Mouse (Mus musculus) heart, postnatal 4 days (tissue): ENCODE measurements at regions not wholly inside any gene's neighbourhood (a gene's known extent, or its start where the extent isn't known, plus 50 kb on each side); places are given as distances from the start of the nearest gene placed in this dataset.

Source experiments
- DNase-seq: peaks from one replicate; pipeline ENCODE4 v3.0.0; 2021

DNA sequence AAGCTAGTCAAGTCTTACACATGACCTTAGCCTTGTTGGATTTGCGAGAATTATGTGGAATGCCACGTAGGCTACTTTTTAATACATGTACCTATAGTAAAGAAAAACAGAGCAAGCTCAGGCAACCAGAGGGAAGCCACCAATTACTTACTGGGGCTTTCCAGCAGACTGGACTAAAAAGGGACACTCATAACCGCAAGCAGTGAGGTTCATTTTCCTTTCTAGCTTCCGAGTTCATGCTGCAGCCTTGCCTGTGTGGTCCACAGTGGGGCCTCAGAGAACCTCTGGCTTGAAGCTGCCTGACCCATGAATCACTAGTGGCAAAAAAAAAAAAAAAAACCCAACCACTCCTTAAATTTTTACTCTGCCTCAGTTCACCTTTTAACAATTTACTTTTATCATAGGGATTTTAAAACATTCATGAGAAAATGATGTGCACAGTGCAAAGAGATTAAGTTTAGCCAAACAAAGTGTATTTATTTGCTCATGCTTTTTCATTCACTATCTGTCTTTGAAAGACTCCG is 188.6 kb upstream of the 1700066M21Rik start:
- no peak for DNase-seq

DNA sequence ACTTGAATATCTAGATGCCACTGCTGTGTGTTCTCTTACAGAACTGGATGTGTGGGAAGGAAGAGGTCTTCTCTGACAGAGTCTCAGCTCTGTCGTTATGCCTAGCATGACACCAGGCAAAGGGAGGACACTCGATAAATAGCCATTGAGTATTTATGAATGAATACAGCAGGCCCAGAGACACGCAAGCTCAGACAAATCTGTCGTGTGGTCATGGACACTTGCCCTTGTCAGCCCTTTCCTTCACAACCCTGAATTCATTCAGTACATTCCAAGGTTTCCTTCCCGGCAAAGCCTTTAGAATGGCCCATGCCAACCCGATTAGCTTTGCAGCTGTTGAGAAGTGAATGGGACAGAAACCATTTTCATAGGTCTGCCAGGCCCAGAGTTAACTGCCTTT is 176.1 kb upstream of the 1700066M21Rik start:
- DNase-seq: no peak

DNA sequence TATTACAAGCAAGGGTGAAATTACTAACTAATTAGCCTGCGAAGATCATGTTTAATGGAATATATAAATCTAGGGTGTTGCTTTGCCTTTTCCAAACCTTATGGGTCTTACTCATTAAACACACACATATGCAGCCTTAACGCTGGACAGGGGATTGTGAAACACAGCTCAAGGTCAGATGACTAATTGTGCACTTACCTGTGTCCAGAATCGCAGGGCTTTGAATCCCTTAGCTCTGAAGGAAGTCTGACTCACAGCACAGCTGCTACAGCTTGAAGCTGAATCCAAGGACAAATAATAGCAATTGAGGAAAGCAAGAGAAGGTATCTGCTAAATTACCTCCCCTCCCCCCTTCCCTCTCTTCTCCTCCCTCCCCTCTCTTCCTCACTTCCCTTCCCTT is 173.1 kb upstream of the 1700066M21Rik start:
- DNase-seq: no peak

DNA sequence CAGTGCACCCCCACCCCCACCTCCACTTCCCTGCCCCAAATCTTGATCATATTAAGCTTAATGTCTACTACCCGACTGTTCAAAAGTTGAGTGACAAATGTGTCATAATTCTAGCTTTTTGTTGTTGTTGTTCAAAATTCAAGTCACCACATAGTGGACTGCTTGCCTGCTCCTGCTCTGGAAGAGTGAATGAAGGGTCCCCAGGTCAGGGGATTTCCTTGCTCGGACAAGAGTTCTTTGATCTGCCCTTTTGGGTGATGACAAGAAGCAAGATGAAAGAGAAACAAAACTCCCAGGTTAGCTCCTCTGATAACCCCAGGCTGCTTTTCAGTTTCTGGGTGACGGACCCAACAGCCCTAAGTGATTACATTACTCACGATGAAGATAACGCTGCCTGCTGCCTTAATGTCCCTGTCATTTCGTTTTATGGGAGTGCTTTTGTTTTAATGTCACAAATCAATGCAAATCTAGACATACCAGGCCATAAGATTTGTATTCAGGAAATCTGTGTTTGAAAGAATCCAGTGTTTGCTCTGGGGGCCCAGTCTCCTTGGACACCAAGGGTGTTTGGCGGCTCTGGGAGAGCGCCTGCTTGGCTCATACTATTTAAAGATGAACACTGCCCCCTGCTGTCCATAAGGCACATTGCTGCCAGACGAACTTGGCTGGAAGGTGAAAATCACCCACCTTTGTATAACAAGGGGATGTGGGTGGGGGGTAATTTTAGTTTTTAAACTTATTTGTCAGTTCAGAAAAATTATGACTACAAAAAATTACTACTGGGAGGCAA is 172.0 kb upstream of the 1700066M21Rik start:
- DNase-seq: peak; percentile 75

DNA sequence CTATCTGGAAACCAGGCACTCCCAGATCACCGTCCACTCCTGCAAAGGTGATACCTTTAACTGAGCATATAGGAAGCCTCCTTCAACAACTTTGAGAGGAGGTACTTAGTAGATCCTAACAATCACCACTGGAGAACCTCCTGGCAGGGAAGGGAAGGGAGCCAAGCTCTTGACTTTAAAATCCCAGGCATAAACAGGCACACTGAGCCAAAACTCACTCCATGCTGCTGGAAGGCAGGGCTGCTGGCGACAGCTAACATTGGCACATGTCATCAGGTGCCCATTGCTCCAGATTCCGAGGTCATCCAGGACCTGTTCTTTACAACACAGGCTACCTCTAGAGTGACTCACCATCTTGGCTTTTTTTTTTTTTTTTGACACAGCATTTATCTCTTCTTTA is 170.9 kb upstream of the 1700066M21Rik start:
- DNase-seq: no peak

DNA sequence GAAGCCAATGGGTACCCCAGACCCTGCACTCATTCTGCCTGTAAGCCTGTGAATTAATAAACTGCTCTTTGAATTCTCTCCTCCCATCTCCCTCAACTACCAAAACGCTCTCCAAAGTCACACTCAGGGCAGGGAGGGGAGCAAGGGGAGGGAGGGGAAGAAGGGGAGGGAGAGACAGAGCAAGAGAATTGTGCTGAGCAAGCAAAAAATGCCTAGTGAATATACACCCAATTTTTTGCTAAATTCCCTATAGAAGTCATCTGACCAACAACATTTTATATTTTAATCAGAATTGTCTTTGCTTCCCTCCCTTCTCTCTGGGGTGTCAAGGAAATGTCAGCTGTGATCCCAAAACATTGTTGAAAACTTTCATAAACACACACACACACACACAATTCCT is 170.5 kb upstream of the 1700066M21Rik start:
- DNase-seq: no peak

DNA sequence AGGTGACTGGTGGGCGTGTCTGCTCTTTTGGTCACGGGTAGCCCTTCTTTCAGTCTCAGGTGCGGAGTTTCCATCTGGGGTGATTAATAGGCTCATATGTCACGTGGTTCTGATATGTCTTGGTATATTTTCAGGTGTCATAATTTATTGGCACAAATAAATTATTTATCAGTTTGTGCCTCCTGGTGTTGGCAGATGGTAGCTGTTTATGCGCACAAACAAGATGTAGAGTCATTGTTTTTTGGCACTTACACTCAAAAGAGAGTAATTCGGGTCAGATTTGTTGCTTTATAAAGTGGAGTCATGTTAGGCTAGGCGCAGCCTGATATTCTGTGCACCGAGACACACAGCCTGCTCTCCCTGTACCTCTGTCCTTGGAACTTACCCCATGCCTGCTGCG is 169.0 kb upstream of the 1700066M21Rik start:
- no peak for DNase-seq

DNA sequence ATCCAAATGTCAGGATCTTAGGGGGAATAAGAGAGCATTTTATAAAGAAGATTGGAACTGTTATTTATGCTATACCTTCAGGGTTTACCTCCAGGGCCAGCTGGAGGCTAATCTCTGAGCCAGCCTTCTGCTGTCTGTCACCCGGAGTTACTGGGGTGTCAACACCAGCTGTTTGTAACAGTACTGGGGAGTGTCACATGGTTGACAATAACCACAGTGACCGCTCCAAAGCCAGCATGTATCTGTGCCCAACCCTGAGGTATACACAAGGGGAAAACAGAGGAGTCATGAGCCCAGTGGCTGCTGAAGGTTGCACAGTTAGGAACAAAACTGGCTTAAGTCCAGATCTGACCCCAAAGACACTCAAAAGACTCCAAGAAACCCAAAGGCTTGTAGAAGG is 168.1 kb upstream of the 1700066M21Rik start:
- DNase-seq: no peak

DNA sequence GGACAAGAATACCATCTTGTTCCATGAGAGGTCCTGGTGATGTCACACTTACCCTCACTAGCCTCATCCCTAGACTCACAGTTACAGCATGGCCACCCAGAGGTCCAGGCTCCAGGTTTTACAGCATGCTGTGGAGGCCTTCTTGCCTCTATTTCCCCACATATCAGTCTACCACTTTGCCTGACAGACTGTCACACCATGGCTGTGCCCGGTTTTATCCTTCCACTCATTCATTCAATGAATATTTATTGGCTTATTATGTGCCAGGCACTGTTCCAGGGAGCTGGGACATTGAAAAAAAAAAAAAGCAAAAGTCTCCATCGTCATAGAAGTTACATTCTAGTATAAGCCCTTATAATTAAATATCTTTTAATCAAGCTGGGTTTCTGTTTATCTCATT is 166.4 kb upstream of the 1700066M21Rik start:
- DNase-seq: no peak

DNA sequence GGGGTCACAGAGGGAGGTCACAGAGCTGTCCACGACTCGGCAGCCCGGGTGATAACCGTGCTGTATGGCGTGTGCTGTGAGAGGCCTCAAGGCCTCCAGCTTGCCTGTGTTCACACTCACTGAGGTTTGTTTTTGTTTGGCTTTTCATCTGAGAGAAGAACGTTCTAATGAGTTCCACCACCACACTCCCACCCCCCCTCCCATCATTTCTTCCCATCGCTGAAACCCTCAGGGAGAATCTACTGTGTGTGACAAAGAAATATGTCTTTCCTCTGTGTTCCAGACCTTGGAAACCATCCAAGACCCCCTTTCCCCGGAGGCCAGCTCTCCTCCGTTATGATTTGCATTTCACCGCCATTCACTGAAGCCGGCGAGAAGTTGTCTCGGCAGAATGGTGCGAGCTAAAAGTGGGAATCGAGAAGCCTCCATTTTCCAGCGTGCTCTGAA is 164.0 kb upstream of the 1700066M21Rik start:
- peak; percentile 22 for DNase-seq

DNA sequence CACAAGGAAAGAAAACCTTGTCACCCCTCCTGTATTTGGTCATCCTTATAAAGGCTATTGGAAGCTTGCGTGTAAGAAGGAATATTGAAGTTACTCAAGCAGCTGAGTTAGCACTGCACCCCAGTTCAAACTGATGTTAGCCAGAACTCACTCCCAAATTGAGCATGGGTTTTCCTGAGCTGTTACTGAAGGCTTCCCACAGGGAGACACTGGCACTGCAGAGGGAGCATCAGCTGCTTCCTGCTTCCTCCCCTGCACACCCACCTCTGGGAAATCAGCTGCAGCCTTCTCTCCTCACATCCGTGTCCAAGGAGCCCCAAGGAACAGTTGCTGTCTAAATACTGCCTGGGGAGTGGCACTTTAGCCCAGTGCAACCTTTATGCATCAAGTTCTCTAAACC is 163.2 kb upstream of the 1700066M21Rik start:
- no peak for DNase-seq

DNA sequence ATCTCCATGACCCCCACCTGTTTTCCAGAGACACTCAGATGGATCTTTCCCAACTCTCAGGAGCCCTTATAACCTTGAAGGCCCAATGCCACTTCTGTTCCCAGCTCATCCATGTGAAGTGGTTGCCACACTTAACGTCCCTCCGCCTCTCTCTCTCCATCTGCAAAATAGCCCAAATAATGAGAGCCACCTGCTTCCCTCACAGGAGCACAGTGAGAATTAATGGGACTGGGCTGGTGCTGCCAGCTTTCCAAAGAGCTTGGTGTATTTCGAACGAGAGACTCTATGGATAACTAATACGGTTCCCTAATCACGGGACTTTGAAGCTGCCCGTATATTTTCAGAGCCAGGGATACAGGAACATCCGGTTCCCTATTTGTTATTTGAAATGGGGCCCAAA is 159.8 kb upstream of the 1700066M21Rik start:
- no peak for DNase-seq

DNA sequence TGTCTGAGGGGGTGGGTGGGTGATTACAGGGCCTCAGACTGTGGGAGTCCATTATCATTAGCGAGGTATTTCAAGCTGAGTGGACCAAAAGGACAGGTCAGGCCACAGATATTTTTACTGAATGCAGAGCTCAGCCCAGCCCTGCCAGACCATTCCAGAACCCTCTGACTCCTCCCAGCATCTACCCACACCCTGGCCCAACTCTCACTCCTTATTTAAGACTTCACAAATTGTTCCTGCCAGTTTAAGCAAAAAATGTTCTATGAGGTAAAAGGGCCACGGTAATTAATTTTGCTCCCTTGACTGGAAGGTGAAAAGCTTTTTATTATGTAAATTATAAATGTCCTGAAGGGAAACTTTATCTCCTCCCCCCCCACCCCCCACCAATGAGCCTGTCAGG is 159.3 kb upstream of the 1700066M21Rik start:
- DNase-seq: no peak

DNA sequence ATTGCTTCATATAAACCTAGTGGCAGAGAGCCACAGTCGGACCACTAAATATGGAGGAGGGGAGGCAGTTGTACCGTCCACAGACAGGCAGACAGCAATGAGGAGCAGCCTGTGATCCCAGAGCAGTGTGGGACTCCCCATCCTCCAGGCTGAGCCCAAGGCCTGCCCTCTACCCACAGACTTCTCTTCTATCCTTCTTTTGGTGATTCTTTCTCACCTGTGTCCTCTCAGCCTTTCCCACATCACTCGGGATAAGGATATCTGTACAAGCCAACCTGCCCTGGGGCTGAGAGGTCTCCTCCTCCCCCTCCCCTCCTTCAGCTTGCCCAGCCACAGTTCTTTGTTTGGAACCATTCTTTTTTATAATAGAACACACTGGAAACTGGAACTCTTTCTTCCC is 158.8 kb upstream of the 1700066M21Rik start:
- DNase-seq: no peak

DNA sequence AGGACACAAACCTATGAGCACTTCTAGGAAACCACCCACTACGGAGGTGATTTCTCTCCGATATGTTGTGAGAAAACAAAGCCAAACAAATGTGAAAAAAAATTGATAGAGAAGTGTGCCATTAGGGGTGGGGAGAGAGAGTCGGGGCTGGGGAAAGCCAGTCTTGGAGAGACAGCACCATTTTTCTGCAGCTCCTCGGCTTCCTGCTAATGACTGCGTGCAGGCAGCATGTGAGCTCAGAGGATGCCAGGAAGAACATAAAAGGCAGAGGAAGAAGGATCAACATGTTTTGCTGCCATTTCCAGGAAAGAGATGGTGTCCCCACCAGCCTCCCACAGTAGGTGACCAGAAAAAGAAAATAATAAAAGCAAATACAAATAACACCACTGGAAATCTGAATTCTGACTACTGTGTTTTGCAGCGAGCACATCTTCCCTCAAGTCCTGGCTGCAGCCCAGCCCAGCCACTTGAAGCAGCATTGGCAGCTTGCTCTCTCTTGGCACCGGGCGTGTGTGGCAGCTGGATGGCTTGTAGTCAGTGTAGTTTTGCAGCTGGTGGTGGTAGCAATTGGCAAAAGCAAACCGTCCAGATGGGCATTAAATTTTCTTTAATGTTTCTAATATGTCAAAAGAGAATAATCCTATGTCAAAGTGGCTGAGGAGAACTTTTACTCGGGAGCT is 152.9 kb upstream of the 1700066M21Rik start:
- DNase-seq: peak; percentile 56

DNA sequence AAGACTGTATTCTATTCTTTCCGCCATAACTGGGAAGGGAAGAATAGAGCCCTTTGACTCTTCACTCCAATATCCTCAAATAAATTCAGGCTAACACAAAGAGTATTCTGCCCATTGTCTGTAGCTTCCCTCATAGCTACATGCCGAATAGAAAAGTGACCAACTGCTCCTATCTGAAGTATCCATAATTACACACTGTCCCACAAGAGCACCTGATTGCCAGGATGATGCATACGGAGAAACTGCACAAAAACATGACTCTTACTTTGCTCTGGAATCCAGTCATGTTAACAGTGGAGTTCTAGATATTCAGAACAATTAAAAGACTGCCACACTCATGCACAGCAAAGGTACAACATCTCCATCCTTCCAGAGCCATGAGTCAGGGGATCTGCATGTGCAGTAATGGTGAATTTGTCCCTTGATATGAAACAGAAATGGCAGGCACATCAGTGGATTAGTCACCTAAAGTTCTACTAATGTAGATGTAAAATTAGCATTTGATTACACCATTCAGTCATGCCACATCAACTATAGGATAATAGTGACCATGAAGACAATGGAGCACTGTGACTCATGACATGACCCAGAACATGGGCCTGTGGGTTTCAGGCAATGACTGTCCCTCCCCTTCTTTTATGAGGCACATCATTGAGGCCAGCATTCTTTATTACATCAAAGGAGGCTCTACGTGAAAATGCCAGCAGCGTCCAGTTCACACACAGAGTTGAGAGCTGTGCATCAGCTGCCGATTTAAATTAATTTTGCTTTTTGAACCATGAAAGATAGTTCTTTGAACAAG is 133.6 kb upstream of the 1700066M21Rik start:
- no peak for DNase-seq

DNA sequence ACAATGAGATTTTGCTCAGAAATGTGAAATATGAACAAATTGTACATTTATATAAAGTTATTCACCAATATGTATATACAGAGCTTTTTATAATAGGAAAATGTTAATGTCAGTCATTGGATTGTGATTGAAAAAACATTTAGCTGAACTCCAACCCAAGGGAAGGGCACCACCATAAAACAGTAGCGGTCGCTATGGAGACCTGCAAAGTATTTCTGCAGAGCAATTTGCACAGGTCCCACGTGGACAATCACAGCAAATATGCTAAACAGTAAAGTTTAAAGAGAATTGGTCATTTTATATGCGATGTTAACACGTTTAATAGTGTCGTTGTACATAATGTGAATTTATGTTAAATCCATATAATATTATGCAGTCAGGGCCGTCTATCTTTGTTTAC is 117.8 kb upstream of the 1700066M21Rik start:
- DNase-seq: no peak

DNA sequence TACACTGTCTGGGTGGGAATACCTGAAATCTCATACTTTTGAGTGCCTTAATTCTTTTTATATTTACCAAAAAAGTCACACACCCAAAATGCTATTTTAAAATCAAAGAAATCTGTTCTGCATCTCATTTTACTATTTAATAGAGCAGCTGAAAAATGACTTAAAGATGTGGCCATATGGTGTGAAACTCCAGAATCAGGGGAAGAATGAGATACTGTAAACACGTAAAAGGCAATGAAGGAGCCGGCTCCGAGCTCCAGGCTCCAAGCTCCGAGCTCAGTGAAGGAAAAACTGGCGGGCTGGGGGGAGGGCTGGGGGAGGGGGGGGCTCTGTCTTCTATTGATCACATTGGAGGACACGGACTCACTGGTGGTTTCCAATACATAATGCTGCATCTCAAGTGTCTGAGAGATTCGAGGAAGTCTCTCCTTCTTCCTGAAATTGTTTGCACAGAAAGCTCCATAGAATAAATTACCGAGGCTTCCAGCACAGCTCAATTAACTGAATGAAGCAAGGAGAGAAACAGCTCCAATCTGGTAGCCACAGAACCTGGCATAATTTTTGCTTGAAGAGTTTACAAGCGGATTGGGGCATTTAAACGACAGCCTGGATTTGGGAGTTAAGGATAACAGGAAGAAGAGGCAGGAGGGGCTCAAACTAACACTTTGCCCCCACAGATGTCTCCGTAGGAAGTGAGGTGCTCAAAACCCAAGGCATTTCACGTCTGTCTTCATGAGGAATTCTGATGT is 112.2 kb upstream of the 1700066M21Rik start:
- DNase-seq: no peak

DNA sequence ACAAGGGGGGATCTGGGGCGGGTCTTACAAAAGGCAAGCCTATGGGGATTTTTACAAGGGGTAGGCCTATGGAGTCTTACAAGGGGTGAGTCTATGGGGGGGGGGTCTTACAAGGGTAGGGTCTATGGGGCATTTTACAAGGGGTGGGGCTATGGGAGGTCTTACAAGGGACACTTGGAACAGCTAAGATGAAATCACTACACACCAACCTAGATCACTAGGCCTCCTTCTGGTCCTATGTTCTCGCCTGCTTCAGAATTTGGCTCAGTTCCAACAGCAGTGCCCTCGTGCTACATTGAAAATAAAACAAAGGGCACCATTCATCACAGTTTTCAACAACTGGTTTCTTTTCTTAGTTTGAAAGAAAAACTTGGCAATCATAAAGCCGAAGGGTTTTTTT is 110.7 kb upstream of the 1700066M21Rik start:
- peak; percentile 8 for DNase-seq

DNA sequence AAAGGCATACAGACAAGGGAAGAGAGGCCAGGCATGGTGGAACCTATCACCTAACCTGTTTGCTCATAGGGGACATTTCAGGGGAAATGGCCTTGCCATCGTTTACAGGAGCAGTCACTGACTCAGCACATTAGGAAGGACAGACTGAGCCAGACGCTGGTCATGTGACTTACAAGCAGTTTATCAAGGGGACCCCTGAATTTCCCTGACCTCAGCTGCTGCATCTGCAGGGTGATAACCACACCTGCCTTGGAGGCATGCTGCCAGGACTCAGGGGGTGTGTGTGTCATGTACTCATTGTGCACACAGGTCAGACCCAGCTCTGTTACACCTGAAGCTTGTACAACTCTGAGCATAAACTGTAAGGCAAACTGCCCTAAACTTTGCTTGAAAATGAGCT is 109.6 kb upstream of the 1700066M21Rik start:
- no peak for DNase-seq

DNA sequence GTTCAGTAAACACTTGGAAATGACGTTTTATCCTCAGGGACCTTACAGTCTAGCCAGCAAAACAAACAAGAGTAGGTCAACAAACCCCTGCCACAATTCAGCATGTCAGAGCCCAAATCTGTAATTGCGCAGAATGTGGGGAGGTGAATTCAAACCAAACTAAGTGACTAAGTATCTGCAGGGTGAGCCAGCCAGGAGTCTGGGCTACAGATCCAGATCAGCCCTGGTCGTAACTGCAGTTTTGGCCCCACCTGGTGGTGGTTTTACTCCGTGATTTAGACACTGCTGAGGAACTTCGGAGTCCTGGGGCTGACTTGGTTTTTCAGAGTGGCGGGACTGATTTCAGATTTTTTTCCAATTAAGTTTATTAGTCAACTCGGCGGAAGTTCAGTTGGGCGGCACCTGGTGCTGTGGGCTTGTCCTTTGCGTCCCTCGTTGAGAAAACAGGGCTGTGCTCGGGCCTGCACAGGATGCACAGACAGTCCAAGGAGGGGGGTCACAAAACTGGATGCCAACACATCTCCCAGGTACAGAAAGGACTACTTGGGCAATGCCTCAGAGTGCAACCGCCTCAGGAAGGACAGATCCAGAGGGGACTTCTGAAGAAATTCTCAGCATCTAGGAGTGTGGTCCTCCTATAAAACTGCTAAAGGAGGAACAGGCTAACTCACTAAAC is 107.6 kb upstream of the 1700066M21Rik start:
- peak; percentile 71 for DNase-seq

DNA sequence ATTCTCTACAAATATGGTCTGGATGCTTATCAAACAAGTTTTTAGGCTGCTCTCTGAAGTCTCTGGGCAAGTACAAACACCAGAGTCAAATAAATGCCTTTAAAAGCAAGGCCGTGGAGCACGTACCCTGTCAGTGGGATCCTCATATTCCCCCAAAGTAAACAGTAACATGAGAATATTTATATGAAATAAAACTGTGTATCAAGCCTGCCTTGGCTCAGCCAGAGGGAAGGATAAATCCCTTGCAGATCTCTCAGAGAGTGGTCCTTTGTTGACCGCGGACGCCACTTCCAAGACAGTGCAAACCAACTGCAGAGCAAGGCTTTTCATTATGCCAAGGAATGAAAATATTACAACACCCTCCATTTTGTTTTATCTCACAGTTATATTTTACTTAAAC is 104.8 kb upstream of the 1700066M21Rik start:
- DNase-seq: no peak
